Mouse (Mus musculus): ENCODE measurements at regions not wholly inside any gene's neighbourhood (a gene's known extent, or its start where the extent isn't known, plus 50 kb on each side); places are given as distances from the start of the nearest gene placed in this dataset.

DNA sequence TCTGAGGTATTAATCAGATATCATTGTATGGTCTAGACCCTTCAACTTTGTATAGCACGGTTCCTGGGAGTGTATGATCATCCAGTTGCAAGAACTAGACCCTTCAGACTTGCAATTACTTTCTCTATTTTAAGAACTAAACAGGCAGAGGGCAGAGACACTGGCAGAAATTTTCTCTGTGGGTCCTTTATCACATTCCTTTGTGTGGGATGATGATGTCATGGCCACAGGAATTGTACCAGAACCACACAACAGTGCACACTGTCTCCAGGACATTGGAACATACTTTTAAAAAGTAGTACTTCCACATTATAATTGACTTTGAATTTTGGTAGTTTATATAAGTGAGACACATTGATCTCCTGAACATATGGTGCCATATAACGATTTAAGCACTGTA lies 674.2 kb downstream of the Rfpl4b start:
- no peak for DNase-seq
- Histone ChIP-seq H3K4me1 (replicated peaks; ENCODE audit: control insufficient read depth, insufficient read depth, low read length) (no peaks in the 10 kb centered on the region), H3K27ac (ENCODE audit: control insufficient read depth, insufficient read depth, low read length) (no peak overlapping the region), H3K36me3 (ENCODE audit: control insufficient read depth, insufficient read depth, low read length) (no peaks in the 10 kb centered on the region), H3K4me3 (ENCODE audit: control insufficient read depth, insufficient read depth, low read length) (no peak overlapping the region), H3K27me3 (ENCODE audit: control insufficient read depth, insufficient read depth, low read length) (no peaks in the 10 kb centered on the region)
- no peak for TF ChIP-seq CTCF (IDR thresholded peaks at IDR 0.05; ENCODE audit: borderline replicate concordance, control insufficient read depth, extremely low read depth, insufficient read depth, low read length, poor library complexity)
- no peak for TF ChIP-seq POLR2A (IDR thresholded peaks at IDR 0.05; ENCODE audit: control insufficient read depth, extremely low read depth, insufficient read depth, low read length, poor library complexity)
- 86% methylated on average over 2 of the region's 2 CpGs for WGBS

DNA sequence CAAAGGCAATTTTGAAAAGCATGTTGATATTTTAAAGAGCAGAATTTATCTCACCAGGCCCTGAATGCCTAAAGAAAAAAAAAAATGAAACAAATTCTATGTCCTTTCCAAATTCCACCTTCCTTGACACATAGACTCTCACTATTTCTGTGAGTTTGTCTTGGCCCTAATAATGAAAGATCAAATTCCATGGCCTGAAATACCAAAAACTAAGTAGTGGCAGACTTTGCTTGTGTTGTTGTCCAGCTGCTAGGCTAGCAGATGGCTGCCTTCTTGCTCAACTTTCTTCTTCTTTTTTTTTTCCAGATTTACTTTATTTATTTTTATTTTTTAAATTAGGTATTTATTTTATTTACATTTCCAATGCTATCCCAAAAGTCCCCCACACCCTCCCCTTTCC lies 682.4 kb downstream of the Rfpl4b start:
- Histone ChIP-seq H3K27me3 (ENCODE audit: control insufficient read depth, insufficient read depth, low read length) (no peaks in the 10 kb centered on the region), H3K27ac (ENCODE audit: control insufficient read depth, insufficient read depth, low read length) (no peak overlapping the region), H3K4me1 (replicated peaks; ENCODE audit: control insufficient read depth, insufficient read depth, low read length) (no peaks in the 10 kb centered on the region), H3K36me3 (ENCODE audit: control insufficient read depth, insufficient read depth, low read length) (no peaks in the 10 kb centered on the region), H3K4me3 (ENCODE audit: control insufficient read depth, insufficient read depth, low read length) (no peak overlapping the region)
- DNase-seq: no peak
- TF ChIP-seq POLR2A (IDR thresholded peaks at IDR 0.05; ENCODE audit: control insufficient read depth, extremely low read depth, insufficient read depth, low read length, poor library complexity) (no peak), CTCF (IDR thresholded peaks at IDR 0.05; ENCODE audit: borderline replicate concordance, control insufficient read depth, extremely low read depth, insufficient read depth, low read length, poor library complexity) (no peak)

DNA sequence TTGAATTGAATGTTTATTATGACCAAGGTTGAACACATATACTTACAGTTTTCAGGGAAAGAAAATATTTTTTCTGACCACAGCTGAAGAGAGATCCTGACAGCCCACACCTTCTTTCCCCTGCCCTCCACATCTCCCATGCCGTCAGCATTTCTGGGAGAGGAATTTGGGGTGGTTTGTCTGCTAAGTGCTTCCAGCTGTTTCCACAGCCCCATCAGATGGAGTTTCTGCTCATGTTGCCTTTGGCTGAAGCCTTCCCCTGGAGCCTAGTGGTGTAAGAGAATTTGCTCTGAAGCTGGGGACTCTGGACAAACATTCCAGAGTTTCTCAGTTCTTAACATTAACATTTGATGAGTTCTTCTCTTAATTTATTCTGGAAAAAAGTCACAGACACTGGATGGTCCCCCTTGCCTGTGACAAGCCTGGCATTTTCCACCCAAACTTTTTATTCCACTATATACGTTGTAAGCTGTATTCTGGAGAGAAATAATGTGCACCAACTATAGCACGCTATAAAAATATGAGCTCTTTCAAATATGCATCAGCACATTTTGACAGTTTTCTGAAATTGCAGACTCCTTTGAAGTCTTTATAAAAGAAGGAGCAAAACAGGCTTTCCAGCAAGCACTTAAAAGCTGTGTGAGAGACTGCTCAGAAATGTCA lies 699.5 kb downstream of the Rfpl4b start:
- 93% methylated on average over 3 of the region's 3 CpGs for WGBS
- no peak overlapping the region for H3K27ac ChIP-seq (ENCODE audit: control insufficient read depth, insufficient read depth, low read length)
- no peaks in the 10 kb centered on the region for H3K36me3 ChIP-seq (ENCODE audit: control insufficient read depth, insufficient read depth, low read length)
- no peaks in the 10 kb centered on the region for H3K27me3 ChIP-seq (ENCODE audit: control insufficient read depth, insufficient read depth, low read length)
- no peak for DNase-seq
- H3K4me1 ChIP-seq (replicated peaks; ENCODE audit: control insufficient read depth, insufficient read depth, low read length): no peaks in the 10 kb centered on the region
- no peak for TF ChIP-seq POLR2A (IDR thresholded peaks at IDR 0.05; ENCODE audit: control insufficient read depth, extremely low read depth, insufficient read depth, low read length, poor library complexity)
- no peak for TF ChIP-seq CTCF (IDR thresholded peaks at IDR 0.05; ENCODE audit: borderline replicate concordance, control insufficient read depth, extremely low read depth, insufficient read depth, low read length, poor library complexity)
- no peak overlapping the region for H3K4me3 ChIP-seq (ENCODE audit: control insufficient read depth, insufficient read depth, low read length)

DNA sequence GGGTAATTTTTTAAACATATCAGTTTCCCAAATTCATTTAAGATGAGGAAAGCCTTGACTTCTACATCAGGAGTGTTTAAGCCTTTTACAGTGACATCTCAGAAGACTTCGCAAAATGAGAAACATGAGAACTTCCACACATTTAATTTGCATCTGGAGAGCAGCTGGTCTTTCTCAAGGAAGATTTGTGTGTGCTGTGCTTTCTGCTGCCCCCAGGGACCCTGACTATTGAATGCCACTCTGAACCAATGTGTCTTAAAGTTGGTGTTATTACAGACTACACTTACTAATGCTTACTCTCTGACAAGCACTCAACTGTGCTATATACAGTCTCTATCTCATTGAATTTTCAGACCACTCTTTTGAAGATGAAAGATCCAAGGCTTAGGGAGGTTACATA lies 703.0 kb downstream of the Rfpl4b start:
- DNase-seq: no peak
- Histone ChIP-seq H3K36me3 (ENCODE audit: control insufficient read depth, insufficient read depth, low read length) (no peaks in the 10 kb centered on the region), H3K27me3 (ENCODE audit: control insufficient read depth, insufficient read depth, low read length) (no peaks in the 10 kb centered on the region), H3K27ac (ENCODE audit: control insufficient read depth, insufficient read depth, low read length) (no peak overlapping the region), H3K4me3 (ENCODE audit: control insufficient read depth, insufficient read depth, low read length) (no peak overlapping the region), H3K4me1 (replicated peaks; ENCODE audit: control insufficient read depth, insufficient read depth, low read length) (no peaks in the 10 kb centered on the region)
- WGBS: 96% methylated on average over 1 of the region's 1 CpGs
- TF ChIP-seq POLR2A (IDR thresholded peaks at IDR 0.05; ENCODE audit: control insufficient read depth, extremely low read depth, insufficient read depth, low read length, poor library complexity) (no peak), CTCF (IDR thresholded peaks at IDR 0.05; ENCODE audit: borderline replicate concordance, control insufficient read depth, extremely low read depth, insufficient read depth, low read length, poor library complexity) (no peak)

DNA sequence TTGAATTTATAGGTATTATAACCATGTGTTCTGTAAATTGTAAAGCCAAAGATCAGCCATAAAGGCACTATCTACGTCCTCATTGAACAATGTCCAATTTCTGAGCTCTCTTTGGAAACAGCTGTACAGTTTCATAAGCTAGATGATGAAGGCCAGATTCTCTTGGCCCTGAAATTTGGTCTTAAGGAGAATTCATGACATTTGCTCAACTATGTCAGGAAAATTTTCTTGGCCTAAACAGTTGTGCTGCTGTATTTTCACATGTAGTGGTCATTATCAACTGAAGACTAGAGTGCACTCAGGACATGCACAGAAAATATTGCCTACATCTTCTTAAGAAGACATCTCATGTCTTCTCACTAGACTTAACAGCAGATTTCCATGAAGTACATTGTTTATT lies 705.1 kb downstream of the Rfpl4b start:
- Histone ChIP-seq H3K27me3 (ENCODE audit: control insufficient read depth, insufficient read depth, low read length) (no peaks in the 10 kb centered on the region), H3K36me3 (ENCODE audit: control insufficient read depth, insufficient read depth, low read length) (no peaks in the 10 kb centered on the region), H3K4me3 (ENCODE audit: control insufficient read depth, insufficient read depth, low read length) (no peak overlapping the region), H3K27ac (ENCODE audit: control insufficient read depth, insufficient read depth, low read length) (no peak overlapping the region), H3K4me1 (replicated peaks; ENCODE audit: control insufficient read depth, insufficient read depth, low read length) (no peaks in the 10 kb centered on the region)
- no peak for TF ChIP-seq POLR2A (IDR thresholded peaks at IDR 0.05; ENCODE audit: control insufficient read depth, extremely low read depth, insufficient read depth, low read length, poor library complexity)
- TF ChIP-seq CTCF (IDR thresholded peaks at IDR 0.05; ENCODE audit: borderline replicate concordance, control insufficient read depth, extremely low read depth, insufficient read depth, low read length, poor library complexity): no peak
- DNase-seq: no peak
- WGBS: 86% methylated on average over 1 of the region's 1 CpGs

DNA sequence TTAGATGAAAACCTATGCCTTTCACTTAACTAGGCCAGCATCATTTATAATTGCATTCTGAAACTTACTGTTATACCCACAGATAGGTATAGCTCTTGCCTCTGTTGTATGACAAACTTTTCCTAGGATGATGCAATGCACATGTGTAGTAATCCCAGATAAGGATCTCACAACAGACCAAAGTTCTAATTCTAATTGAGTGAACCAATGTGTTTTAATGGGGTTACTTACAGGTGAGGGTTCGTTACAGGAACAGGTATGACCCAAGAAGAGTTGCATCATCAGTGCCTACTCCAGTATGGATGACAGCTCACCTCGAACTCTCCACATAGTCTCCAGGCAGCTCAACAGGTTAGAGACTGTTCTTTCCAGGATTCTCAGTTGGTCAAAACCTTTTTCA lies 707.4 kb downstream of the Rfpl4b start:
- no peaks in the 10 kb centered on the region for H3K4me1 ChIP-seq (replicated peaks; ENCODE audit: control insufficient read depth, insufficient read depth, low read length)
- H3K27me3 ChIP-seq (ENCODE audit: control insufficient read depth, insufficient read depth, low read length): no peaks in the 10 kb centered on the region
- WGBS: 90% methylated on average over 2 of the region's 2 CpGs
- H3K27ac ChIP-seq (ENCODE audit: control insufficient read depth, insufficient read depth, low read length): no peak overlapping the region
- no peak for DNase-seq
- TF ChIP-seq POLR2A (IDR thresholded peaks at IDR 0.05; ENCODE audit: control insufficient read depth, extremely low read depth, insufficient read depth, low read length, poor library complexity): no peak
- TF ChIP-seq CTCF (IDR thresholded peaks at IDR 0.05; ENCODE audit: borderline replicate concordance, control insufficient read depth, extremely low read depth, insufficient read depth, low read length, poor library complexity): no peak
- H3K4me3 ChIP-seq (ENCODE audit: control insufficient read depth, insufficient read depth, low read length): no peak overlapping the region
- H3K36me3 ChIP-seq (ENCODE audit: control insufficient read depth, insufficient read depth, low read length): no peaks in the 10 kb centered on the region

DNA sequence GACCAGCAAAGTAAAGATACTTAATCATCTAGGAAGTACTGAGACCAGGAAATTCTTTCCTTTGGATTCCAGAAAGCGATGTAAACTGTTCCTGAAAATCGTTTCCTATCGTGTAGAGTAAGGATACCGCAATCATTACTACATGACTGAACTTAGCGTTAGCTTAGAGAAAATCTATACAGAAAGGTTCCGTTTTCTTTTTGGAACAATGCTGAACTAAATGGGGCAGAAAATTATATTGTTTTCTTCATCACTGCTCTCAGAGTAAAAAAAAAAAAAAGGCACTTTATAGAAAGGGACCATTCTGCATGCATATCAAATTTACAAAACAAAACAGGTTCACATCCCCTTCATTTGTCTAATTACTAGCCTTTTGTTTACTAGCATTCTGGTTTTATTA lies 713.0 kb downstream of the Rfpl4b start:
- H3K4me1 ChIP-seq (replicated peaks; ENCODE audit: control insufficient read depth, insufficient read depth, low read length): no peaks in the 10 kb centered on the region
- TF ChIP-seq POLR2A (IDR thresholded peaks at IDR 0.05; ENCODE audit: control insufficient read depth, extremely low read depth, insufficient read depth, low read length, poor library complexity): no peak
- no peak for TF ChIP-seq CTCF (IDR thresholded peaks at IDR 0.05; ENCODE audit: borderline replicate concordance, control insufficient read depth, extremely low read depth, insufficient read depth, low read length, poor library complexity)
- no peaks in the 10 kb centered on the region for H3K27me3 ChIP-seq (ENCODE audit: control insufficient read depth, insufficient read depth, low read length)
- H3K36me3 ChIP-seq (ENCODE audit: control insufficient read depth, insufficient read depth, low read length): no peaks in the 10 kb centered on the region
- H3K4me3 ChIP-seq (ENCODE audit: control insufficient read depth, insufficient read depth, low read length): no peak overlapping the region
- no peak for DNase-seq
- no peak overlapping the region for H3K27ac ChIP-seq (ENCODE audit: control insufficient read depth, insufficient read depth, low read length)
- 92% methylated on average over 6 of the region's 6 CpGs for WGBS

Data from thymus, adult 2 months (tissue).